Mouse (Mus musculus): ENCODE measurements around the gene Supt6. TPM values are rescaled to one million over a fixed set of nuclear protein-coding genes. Genes with fewer than 3 reads are reported as not detected.
"Not testable (repeated sequence)": the region's sequence is repeated elsewhere in the genome, so short reads cannot be mapped to it uniquely, and the experiment has no call there.

Gene Supt6
- 39.9 and 40.1 TPM in 2 replicates for polyA plus RNA-seq (2012; rRNA removed)

GRCm38 (mm10) chr11:78245627-78246317 lies at the start of gene Supt6, which contains the start of gene Sdf2:
Gene Supt6, minus strand, starts transcription at chr11:78245987.
Gene Sdf2, plus strand, starts transcription at chr11:78245746.
- H3K4me3 ChIP-seq (ENCODE audit: insufficient read depth, low read length): peak within 1 kb of the TSS; percentile 87
- H3K27ac ChIP-seq (ENCODE audit: insufficient read depth, low read length): peak within 1 kb of the TSS; percentile 71
- TF ChIP-seq CTCF (IDR thresholded peaks at IDR 0.05; ENCODE audit: extremely low read depth, insufficient read depth, low read length) (no peak), POLR2A (IDR thresholded peaks at IDR 0.05; ENCODE audit: extremely low read depth, insufficient read depth, low read length) (peak; percentile 76)
- H3K4me1 ChIP-seq (ENCODE audit: control insufficient read depth, insufficient read depth, low read length): peaks cover 4% of the 10 kb centered on the region; the same call in 1 of the 2 replicates

GRCm38 (mm10) chr11:78294585-78294984 lies 48.8 kb upstream of the Supt6 start:
- no peak overlapping the region for H3K4me3 ChIP-seq (ENCODE audit: insufficient read depth, low read length)
- TF ChIP-seq POLR2A (IDR thresholded peaks at IDR 0.05; ENCODE audit: extremely low read depth, insufficient read depth, low read length) (no peak), CTCF (IDR thresholded peaks at IDR 0.05; ENCODE audit: extremely low read depth, insufficient read depth, low read length) (no peak)
- H3K4me1 ChIP-seq (ENCODE audit: control insufficient read depth, insufficient read depth, low read length): peaks cover 2% of the 10 kb centered on the region; the same call in 1 of the 2 replicates
- H3K27ac ChIP-seq (ENCODE audit: insufficient read depth, low read length): no peak overlapping the region

GRCm38 (mm10) chr11:78290654-78291053 lies 44.9 kb upstream of the Supt6 start, which contains the start of gene BC030499:
Gene BC030499, plus strand, starts transcription at chr11:78290841.
- TF ChIP-seq CTCF (IDR thresholded peaks at IDR 0.05; ENCODE audit: extremely low read depth, insufficient read depth, low read length): no peak
- peak; percentile 53; the same call in 1 of the 2 replicates for TF ChIP-seq POLR2A (IDR thresholded peaks at IDR 0.05; ENCODE audit: extremely low read depth, insufficient read depth, low read length)
- no peak within 1 kb of the TSS for H3K27ac ChIP-seq (ENCODE audit: insufficient read depth, low read length)
- no peak within 1 kb of the TSS for H3K4me3 ChIP-seq (ENCODE audit: insufficient read depth, low read length)
- H3K4me1 ChIP-seq (ENCODE audit: control insufficient read depth, insufficient read depth, low read length): peaks cover 2% of the 10 kb centered on the region; the same call in 1 of the 2 replicates

- TF ChIP-seq POLR2A (IDR thresholded peaks at IDR 0.05; ENCODE audit: extremely low read depth, insufficient read depth, low read length): no peak
- TF ChIP-seq CTCF (IDR thresholded peaks at IDR 0.05; ENCODE audit: extremely low read depth, insufficient read depth, low read length): no peak
- peaks cover 2% of the 10 kb centered on the region; the same call in 1 of the 2 replicates for H3K4me1 ChIP-seq (ENCODE audit: control insufficient read depth, insufficient read depth, low read length)
Observed at GRCm38 (mm10) chr11:78289146-78289763, 43.5 kb upstream of the Supt6 start.

GRCm38 (mm10) chr11:78279586-78279985 lies 33.8 kb upstream of the Supt6 start:
- Histone ChIP-seq H3K27ac (ENCODE audit: insufficient read depth, low read length) (no peak overlapping the region), H3K4me1 (ENCODE audit: control insufficient read depth, insufficient read depth, low read length) (no peaks in the 10 kb centered on the region), H3K4me3 (ENCODE audit: insufficient read depth, low read length) (no peak overlapping the region)
- no peak for TF ChIP-seq CTCF (IDR thresholded peaks at IDR 0.05; ENCODE audit: extremely low read depth, insufficient read depth, low read length)
- no peak for TF ChIP-seq POLR2A (IDR thresholded peaks at IDR 0.05; ENCODE audit: extremely low read depth, insufficient read depth, low read length)

More at GRCm38 (mm10) chr11:78289146-78289763, 43.5 kb upstream of the Supt6 start:
- Histone ChIP-seq H3K4me3 (ENCODE audit: insufficient read depth, low read length) (no peak overlapping the region), H3K27ac (ENCODE audit: insufficient read depth, low read length) (no peak overlapping the region)

- TF ChIP-seq CTCF (IDR thresholded peaks at IDR 0.05; ENCODE audit: extremely low read depth, insufficient read depth, low read length) (no peak), POLR2A (IDR thresholded peaks at IDR 0.05; ENCODE audit: extremely low read depth, insufficient read depth, low read length) (no peak)
- Histone ChIP-seq H3K27ac (ENCODE audit: insufficient read depth, low read length) (no peak overlapping the region), H3K4me1 (ENCODE audit: control insufficient read depth, insufficient read depth, low read length) (no peaks in the 10 kb centered on the region), H3K4me3 (ENCODE audit: insufficient read depth, low read length) (no peak overlapping the region)
Observed at GRCm38 (mm10) chr11:78278853-78279252, 33.1 kb upstream of the Supt6 start.

- not testable (repeated sequence) for H3K4me1 ChIP-seq (ENCODE audit: control insufficient read depth, insufficient read depth, low read length); H3K4me3 ChIP-seq (ENCODE audit: insufficient read depth, low read length); H3K27ac ChIP-seq (ENCODE audit: insufficient read depth, low read length)
Observed at GRCm38 (mm10) chr11:78276169-78276568, 30.4 kb upstream of the Supt6 start.

- H3K4me3 ChIP-seq (ENCODE audit: insufficient read depth, low read length): no peak overlapping the region
- peaks cover 4% of the 10 kb centered on the region; the same call in 1 of the 2 replicates for H3K4me1 ChIP-seq (ENCODE audit: control insufficient read depth, insufficient read depth, low read length)
- no peak overlapping the region for H3K27ac ChIP-seq (ENCODE audit: insufficient read depth, low read length)
- TF ChIP-seq POLR2A (IDR thresholded peaks at IDR 0.05; ENCODE audit: extremely low read depth, insufficient read depth, low read length) (no peak), CTCF (IDR thresholded peaks at IDR 0.05; ENCODE audit: extremely low read depth, insufficient read depth, low read length) (no peak)
Observed at GRCm38 (mm10) chr11:78275596-78275995, 29.8 kb upstream of the Supt6 start.

- Histone ChIP-seq H3K4me3 (ENCODE audit: insufficient read depth, low read length) (no peak overlapping the region), H3K4me1 (ENCODE audit: control insufficient read depth, insufficient read depth, low read length) (peaks cover 4% of the 10 kb centered on the region; the same call in 1 of the 2 replicates), H3K27ac (ENCODE audit: insufficient read depth, low read length) (no peak overlapping the region)
- no peak for TF ChIP-seq POLR2A (IDR thresholded peaks at IDR 0.05; ENCODE audit: extremely low read depth, insufficient read depth, low read length)
- no peak for TF ChIP-seq CTCF (IDR thresholded peaks at IDR 0.05; ENCODE audit: extremely low read depth, insufficient read depth, low read length)
Observed at GRCm38 (mm10) chr11:78271986-78272385, 26.2 kb upstream of the Supt6 start.

GRCm38 (mm10) chr11:78265571-78265970 lies 19.8 kb upstream of the Supt6 start:
- peaks cover 5% of the 10 kb centered on the region; the same call in 1 of the 2 replicates for H3K4me1 ChIP-seq (ENCODE audit: control insufficient read depth, insufficient read depth, low read length)
- no peak for TF ChIP-seq CTCF (IDR thresholded peaks at IDR 0.05; ENCODE audit: extremely low read depth, insufficient read depth, low read length)
- TF ChIP-seq POLR2A (IDR thresholded peaks at IDR 0.05; ENCODE audit: extremely low read depth, insufficient read depth, low read length): no peak
- no peak overlapping the region for H3K27ac ChIP-seq (ENCODE audit: insufficient read depth, low read length)
- no peak overlapping the region for H3K4me3 ChIP-seq (ENCODE audit: insufficient read depth, low read length)
